Mouse (Mus musculus) ZHBTc4 (cell line): ENCODE data around the gene Rap2c.

Source experiments
- DNase-seq: peaks from one replicate; pipeline ENCODE4 v3.0.0-alpha.2; 2011; ENCODE audit warnings: low read depth, low spot score

Rap2c gene

DNA sequence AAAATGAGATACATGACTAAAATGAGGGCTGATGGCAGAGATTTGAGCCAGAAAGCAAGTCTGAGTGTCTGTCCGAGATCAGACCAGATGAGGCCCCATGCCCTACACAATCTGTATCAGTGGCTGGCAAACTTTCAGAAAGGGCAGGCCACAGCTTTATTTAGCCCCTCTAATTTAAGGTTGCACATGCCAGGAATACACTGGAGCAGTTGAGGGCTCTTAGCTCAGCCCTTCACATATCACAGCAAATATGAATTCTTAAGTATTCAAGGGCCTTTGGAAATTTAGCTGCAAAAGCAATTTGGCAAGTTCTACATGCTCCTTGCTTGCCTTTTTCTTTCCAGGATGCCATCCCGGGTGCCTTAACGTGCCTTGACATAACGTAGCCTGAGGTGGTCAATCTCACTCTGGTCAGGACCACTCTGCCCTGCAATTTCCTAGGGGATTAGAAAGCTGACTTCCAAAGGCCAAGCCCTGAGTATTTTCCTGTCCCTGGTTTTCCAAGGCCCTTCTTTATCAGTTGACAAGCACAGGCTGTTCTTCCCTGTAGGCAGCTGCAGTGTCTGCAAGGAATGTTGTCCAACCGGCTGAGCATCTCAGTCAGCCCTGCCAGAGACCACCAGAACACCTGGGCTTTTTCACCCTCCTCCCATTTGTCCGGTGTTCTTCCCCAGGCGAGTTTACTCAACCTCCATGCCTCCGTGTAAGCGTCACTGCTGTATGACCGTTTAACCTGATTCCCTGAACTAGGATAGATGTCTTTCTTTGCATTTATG lies 49.5 kb downstream of the Rap2c start:
- DNase-seq: no peak

DNA sequence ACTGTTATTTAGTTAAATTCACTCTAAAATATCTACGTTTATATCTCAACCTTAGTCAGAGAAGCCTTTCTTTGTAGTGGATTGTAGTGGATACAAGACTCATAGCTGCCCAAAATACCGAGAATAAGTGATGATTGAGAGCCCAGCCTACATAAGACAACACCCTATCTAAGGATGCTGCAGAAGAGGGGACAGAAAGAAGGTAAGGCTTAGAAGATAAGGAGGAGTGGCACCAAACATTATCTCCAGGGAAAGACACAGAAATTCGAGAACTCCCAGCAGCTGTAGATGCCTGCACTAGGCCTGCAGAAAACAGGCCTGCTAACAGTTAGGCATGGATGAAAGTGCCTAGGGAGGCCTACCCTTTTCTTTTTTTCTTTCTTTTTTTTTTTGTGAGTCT lies 52.7 kb downstream of the Rap2c start:
- no peak for DNase-seq

DNA sequence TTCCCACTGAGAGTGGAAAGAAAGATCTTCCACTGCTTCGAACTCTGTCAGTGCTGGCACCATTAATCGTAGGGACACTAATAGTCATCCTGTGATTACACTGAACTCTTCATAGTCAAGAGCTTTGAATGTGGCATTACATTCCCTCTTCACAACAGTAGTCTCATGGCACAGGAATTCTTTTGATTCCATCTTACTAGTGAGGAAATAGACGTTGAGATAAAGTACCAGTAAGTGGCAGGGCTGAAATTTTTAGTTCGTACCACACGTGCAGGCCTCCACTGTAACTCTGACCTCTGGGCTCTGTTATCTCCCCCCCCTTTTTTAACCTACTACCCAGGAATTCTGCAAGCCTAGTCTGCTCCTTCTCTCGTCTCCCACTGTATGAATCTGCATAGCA lies 54.9 kb downstream of the Rap2c start:
- no peak for DNase-seq
